Mouse (Mus musculus) limb, embryonic 12.5 days (tissue): Measurements from ENCODE around the gene Yif1a. TPM values are rescaled to one million over a fixed set of nuclear protein-coding genes. Genes with fewer than 3 reads are reported as not detected.
A peak's percentile ranks its signal among the peaks of the same experiment; 100 is the strongest.

Experiments
- ATAC-seq: fragments of 200-750 bp; cut with Nextera tagmentation; 2 replicates; pipeline ENCODE4 v1.8.0; 2017; ENCODE audit warnings: low read depth, moderate TSS enrichment; ENCODE audit not compliant: insufficient number of reproducible peaks, insufficient read depth, low FRiP score, low TSS enrichment
- H3K27ac ChIP-seq: fragments of 300-500 bp; sonication (generic); 2 replicates; pipeline ENCODE4 v1.5.1; 2016; ENCODE audit warnings: mild to moderate bottlenecking, moderate library complexity
- H3K27me3 ChIP-seq: fragments of 300-500 bp; sonication (generic); 2 replicates; pipeline ENCODE4 v1.6.1; 2016; ENCODE audit warnings: mild to moderate bottlenecking, moderate library complexity
- H3K36me3 ChIP-seq: fragments of 300-500 bp; sonication (generic); 2 replicates; pipeline ENCODE4 v1.6.1; 2016; ENCODE audit warnings: mild to moderate bottlenecking, moderate library complexity
- H3K4me1 ChIP-seq: fragments of 300-500 bp; sonication (generic); replicated peaks from 2 replicates; pipeline ENCODE4 v1.6.1; 2016
- H3K4me2 ChIP-seq: fragments of 300-500 bp; sonication (generic); 2 replicates; pipeline ENCODE4 v1.6.1; 2016; ENCODE audit warnings: mild to moderate bottlenecking, moderate library complexity
- H3K4me3 ChIP-seq: fragments of 300-500 bp; sonication (generic); replicated peaks from 2 replicates; pipeline ENCODE4 v1.5.1; 2016; ENCODE audit warnings: mild to moderate bottlenecking
- H3K9ac ChIP-seq: fragments of 300-500 bp; sonication (generic); replicated peaks from 2 replicates; pipeline ENCODE4 v1.6.1; 2016; ENCODE audit warnings: mild to moderate bottlenecking, moderate library complexity
- H3K9me3 ChIP-seq: fragments of 300-500 bp; sonication (generic); 2 replicates; pipeline ENCODE4 v1.6.1; 2016; ENCODE audit warnings: mild to moderate bottlenecking, moderate library complexity
- WGBS: fragments of 180-500 bp; shearing (Covaris S2); methylation state at CpG from one replicate; pipeline ENCODE4 v1.1.7; 2016; 5-methylcytosine and 5-hydroxymethylcytosine counted together
- polyA plus RNA-seq: library from polyadenylated mRNA; unstranded; fragments of >200 nt; fragmentation: Nextera tagmentation; extraction: Ambion mirVana; gene quantifications from 2 replicates; pipeline ENCODE4 v1.2.1, GENCODE M21; 2016

The Yif1a gene
- polyA plus RNA-seq, result 60.7 and 69.4 TPM in 2 replicates

- Histone ChIP-seq H3K9me3 (no peaks in the 10 kb centered on the region), H3K4me2 (peak within 1 kb of the TSS; percentile 85), H3K4me3 (peak within 1 kb of the TSS; percentile 82), H3K36me3 (peaks cover 35% of the 10 kb centered on the region), H3K9ac (peak within 1 kb of the TSS; percentile 74), H3K27me3 (peaks cover 38% of the 10 kb centered on the region), H3K4me1 (peaks cover 24% of the 10 kb centered on the region), H3K27ac (peak within 1 kb of the TSS; percentile 64; the same call in 1 of the 2 replicates)
- under 1% methylated on average over 58 of the region's 58 CpGs for WGBS
- peak; percentile 92 for ATAC-seq
Observed at GRCm38 (mm10) chr19:5087884-5088728, at the start of gene Yif1a. Yif1a (plus strand) TSS chr19:5088538.

DNA sequence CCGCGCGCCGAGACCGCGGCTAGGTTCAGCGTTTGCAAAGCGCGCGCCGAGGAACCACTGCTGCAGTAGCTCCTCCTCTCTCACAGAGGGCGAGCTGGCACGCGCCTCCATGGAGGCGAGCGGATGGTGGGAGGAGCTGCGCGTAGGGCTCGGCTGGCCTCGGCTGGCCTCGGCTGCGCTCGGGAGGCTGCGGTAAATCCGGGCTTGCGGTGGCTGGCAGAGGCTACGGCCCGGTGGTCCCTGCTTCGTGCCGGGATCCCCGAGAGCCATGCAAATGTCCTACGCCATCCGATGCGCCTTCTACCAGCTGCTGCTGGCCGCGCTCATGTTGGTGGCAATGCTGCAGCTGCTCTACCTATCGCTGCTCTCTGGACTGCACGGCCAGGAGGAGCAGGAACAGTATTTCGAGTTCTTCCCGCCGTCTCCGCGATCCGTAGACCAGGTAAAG, 49.6 kb upstream of the Yif1a start, which contains the start of the genes B4gat1 and AC124502.3:
Gene B4gat1 (plus strand): TSS at position 118 of the 448 bp plus-strand sequence.
Gene AC124502.3 (plus strand): TSS at position 183 of the 448 bp plus-strand sequence.
- no peaks in the 10 kb centered on the region for H3K27me3 ChIP-seq
- H3K4me3 ChIP-seq, result peak within 1 kb of the TSS; percentile 85
- peaks cover 35% of the 10 kb centered on the region for H3K4me1 ChIP-seq
- peak within 1 kb of the TSS; percentile 98 for H3K4me2 ChIP-seq
- H3K9ac ChIP-seq, result peak within 1 kb of the TSS; percentile 78
- H3K36me3 ChIP-seq, result peaks cover 17% of the 10 kb centered on the region; the same call in 1 of the 2 replicates
- peak within 1 kb of the TSS; percentile 87 for H3K27ac ChIP-seq
- peak; percentile 76 for ATAC-seq
- no peaks in the 10 kb centered on the region for H3K9me3 ChIP-seq
- under 1% methylated on average over 39 of the region's 44 CpGs for WGBS

- Histone ChIP-seq H3K27ac (peak overlapping the region; percentile 87; the same call in 1 of the 2 replicates), H3K4me2 (peak overlapping the region; percentile 98), H3K4me1 (peaks cover 35% of the 10 kb centered on the region), H3K9me3 (no peaks in the 10 kb centered on the region), H3K27me3 (no peaks in the 10 kb centered on the region), H3K9ac (peak overlapping the region; percentile 78), H3K4me3 (peak overlapping the region; percentile 85), H3K36me3 (peaks cover 23% of the 10 kb centered on the region; the same call in 1 of the 2 replicates)
- WGBS, result 12% methylated on average over 41 of the region's 41 CpGs
- ATAC-seq, result peak; percentile 24; the same call in 1 of the 2 replicates
Observed at GRCm38 (mm10) chr19:5039301-5040114, 48.8 kb upstream of the Yif1a start.

- no peak within 1 kb of the TSS for H3K27ac ChIP-seq
- H3K4me1 ChIP-seq, result peaks cover 35% of the 10 kb centered on the region
- H3K4me2 ChIP-seq, result peak within 1 kb of the TSS; percentile 98
- peak within 1 kb of the TSS; percentile 78 for H3K9ac ChIP-seq
- peak within 1 kb of the TSS; percentile 85 for H3K4me3 ChIP-seq
- peak; percentile 68 for ATAC-seq
- peaks cover 22% of the 10 kb centered on the region; the same call in 1 of the 2 replicates for H3K36me3 ChIP-seq
- no peaks in the 10 kb centered on the region for H3K27me3 ChIP-seq
- WGBS, result 9% methylated on average over 40 of the region's 40 CpGs
- no peaks in the 10 kb centered on the region for H3K9me3 ChIP-seq
Observed at GRCm38 (mm10) chr19:5040862-5041523, 47.3 kb upstream of the Yif1a start, which contains the start of gene Brms1. Brms1 (plus strand) TSS chr19:5041354.

DNA sequence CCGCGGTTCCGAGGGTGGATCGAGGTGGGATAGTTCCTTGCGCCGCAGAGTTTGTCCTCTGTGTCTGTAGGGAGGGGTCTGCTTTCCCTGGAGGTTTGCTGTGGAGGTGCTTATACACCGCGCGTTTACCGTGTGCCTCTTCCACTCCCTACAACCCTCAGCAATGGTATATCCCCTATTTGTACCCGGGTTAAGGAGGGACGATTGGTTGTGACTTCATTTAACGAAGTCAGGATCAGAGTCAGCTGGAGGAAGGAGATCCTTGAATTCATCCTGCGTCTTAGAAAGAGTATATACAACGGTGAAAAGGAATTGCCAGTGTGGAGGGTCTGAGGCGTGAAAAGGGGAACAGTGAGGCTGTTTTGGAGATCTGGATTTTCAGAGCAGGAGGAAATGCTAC, 46.8 kb upstream of the Yif1a start:
- peak overlapping the region; percentile 98 for H3K4me2 ChIP-seq
- H3K4me1 ChIP-seq, result peaks cover 35% of the 10 kb centered on the region
- peaks cover 28% of the 10 kb centered on the region for H3K36me3 ChIP-seq
- no peaks in the 10 kb centered on the region for H3K27me3 ChIP-seq
- H3K4me3 ChIP-seq, result peak overlapping the region; percentile 85
- H3K27ac ChIP-seq, result no peak overlapping the region
- peak overlapping the region; percentile 75 for H3K9ac ChIP-seq
- ATAC-seq, result no peak
- WGBS, result 3% methylated on average over 16 of the region's 16 CpGs
- H3K9me3 ChIP-seq, result no peaks in the 10 kb centered on the region

DNA sequence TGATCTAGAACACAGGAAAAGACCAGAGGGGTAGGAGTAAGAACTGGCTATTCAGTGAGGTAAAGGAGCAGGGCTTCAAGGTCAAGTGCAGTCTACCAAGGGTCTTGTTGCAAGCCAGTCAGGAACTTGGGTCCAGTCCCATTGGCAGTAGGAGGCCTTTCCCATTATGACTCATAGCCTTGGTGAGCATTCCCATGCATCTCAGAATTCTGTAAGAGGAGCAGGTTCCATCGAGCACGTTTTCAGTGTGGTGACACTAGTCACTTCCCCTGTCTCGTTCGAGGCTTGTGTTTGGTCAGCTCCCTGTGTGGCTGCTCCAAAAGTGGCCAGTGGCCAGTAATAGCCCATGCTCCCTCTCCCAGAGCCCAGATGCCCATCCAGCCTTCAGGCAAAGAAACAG, 42.8 kb upstream of the Yif1a start:
- H3K27me3 ChIP-seq, result peaks cover 12% of the 10 kb centered on the region
- no peak for ATAC-seq
- H3K36me3 ChIP-seq, result peaks cover 60% of the 10 kb centered on the region
- 75% methylated on average over 4 of the region's 4 CpGs for WGBS
- no peak overlapping the region for H3K27ac ChIP-seq
- H3K4me1 ChIP-seq, result peaks cover 23% of the 10 kb centered on the region
- no peak overlapping the region for H3K9ac ChIP-seq
- no peak overlapping the region for H3K4me3 ChIP-seq
- H3K9me3 ChIP-seq, result no peaks in the 10 kb centered on the region
- H3K4me2 ChIP-seq, result no peak overlapping the region

DNA sequence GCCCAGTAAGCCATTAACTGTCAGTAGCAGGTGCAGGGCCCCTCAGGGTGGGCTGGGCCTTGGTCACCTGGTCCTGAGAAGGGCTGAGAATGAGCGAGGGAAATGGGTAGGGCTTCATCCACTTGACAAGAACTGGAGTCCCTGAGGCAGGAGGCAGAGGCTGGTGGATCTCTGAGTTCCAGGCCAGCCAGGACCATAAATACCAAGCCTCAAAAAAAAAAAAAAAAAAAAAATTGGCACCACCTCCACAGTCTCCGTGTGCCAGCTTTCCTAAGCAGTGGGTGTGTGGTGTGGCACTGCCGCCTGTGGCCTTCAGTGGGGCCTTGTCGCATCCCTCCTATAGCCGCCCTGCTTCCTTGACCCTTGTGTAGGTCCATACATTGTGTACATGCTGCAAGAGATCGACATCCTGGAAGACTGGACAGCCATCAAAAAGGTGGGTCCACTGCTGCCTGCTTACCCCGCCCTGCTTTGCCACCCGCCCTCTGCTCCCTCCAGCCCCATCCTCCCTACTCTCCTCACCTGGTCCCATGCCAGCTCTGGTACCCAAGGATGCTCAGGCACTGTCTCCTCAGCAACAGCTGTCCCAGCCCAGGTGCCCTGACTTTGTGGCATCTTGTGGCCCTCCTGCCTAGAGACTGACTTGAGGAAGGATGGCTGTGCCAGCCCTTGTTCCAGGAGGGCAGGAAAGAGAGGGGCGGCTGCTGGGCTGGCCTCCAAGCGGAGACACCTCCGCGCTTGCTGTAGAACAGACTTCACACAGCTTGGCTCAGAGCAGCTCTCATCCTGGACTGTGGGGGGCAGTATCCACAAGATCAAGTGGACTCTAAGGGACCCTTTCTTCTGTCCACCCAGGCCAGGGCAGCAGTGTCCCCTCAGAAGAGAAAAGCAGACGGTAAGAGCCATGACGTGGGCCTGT, 39.9 kb upstream of the Yif1a start:
- 86% methylated on average over 14 of the region's 14 CpGs for WGBS
- Histone ChIP-seq H3K27ac (no peak overlapping the region), H3K4me3 (no peak overlapping the region), H3K27me3 (peaks cover 41% of the 10 kb centered on the region), H3K9ac (no peak overlapping the region), H3K4me2 (no peak overlapping the region), H3K9me3 (no peaks in the 10 kb centered on the region), H3K36me3 (peaks cover 51% of the 10 kb centered on the region), H3K4me1 (peaks cover 29% of the 10 kb centered on the region)
- no peak for ATAC-seq

DNA sequence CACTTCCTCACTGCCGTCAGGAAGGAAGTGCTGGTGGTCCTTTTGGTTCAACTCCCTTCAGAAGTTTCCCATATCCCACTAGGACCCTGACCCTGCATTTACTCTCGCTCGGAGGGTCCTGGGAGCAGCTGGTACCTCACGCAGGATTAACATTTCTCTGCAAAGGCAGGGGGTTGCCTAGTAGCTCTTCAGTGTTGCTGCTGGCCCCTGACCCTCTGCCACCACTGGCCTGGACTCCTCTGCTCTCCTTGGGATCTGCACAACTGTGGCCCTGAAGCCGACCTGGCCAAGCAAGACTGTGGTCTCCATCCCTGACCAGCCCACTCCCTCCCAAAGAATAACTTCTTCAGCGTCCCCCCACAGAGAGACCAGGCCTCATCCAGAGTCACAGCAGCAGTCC, 39.0 kb upstream of the Yif1a start:
- no peak overlapping the region for H3K4me2 ChIP-seq
- ATAC-seq, result no peak
- H3K36me3 ChIP-seq, result peaks cover 42% of the 10 kb centered on the region
- peaks cover 49% of the 10 kb centered on the region for H3K27me3 ChIP-seq
- H3K9ac ChIP-seq, result no peak overlapping the region
- H3K4me3 ChIP-seq, result no peak overlapping the region
- peaks cover 29% of the 10 kb centered on the region for H3K4me1 ChIP-seq
- no peaks in the 10 kb centered on the region for H3K9me3 ChIP-seq
- 84% methylated on average over 6 of the region's 6 CpGs for WGBS
- H3K27ac ChIP-seq, result no peak overlapping the region

DNA sequence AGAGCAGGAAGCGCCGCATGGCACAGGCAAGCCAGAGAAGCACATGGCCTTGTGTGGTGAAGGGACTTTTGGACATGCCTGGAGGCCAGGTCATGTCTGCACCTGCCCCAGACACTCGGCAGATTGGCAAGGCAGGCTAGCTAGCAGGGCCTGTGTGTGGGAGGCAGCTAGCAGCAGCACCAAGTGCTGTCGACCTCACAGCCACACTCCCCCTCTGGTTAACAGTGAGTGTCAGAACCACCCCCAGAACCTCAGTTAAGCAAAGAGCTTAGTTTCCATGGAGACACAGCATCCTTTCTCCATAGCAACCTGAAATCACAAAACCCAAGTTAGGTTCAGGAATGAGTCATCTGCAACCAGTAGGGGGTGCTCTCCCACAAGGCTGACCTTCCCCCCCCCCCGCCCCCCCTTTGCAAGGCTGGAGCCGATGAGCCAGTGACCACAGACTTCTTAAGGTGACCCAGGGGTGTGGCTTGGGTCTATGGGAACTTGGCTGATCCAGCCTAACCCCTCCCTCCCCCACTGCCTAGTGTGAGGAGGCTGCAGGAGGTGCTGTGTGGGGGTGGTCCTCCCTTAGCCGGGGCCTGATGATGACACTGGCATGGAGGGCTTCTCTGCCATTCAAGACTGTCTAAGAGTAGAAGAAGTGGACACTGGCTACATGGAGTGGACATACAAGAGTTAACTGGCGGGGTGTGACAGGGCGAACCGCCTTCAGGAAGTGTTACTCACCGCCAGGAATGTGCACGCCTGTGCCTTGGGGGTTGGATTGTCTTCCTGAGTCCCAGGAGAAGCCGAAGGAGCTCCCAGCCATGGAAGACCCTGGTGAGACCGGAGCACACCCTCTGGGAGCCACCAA, 38.1 kb upstream of the Yif1a start, which contains the start of gene Rin1:
Gene Rin1 (plus strand): TSS at position 435 of the 859 bp plus-strand sequence.
- whole genome bisulfite sequencing, result 16% methylated on average over 14 of the region's 14 CpGs
- peaks cover 29% of the 10 kb centered on the region for H3K4me1 ChIP-seq
- ATAC-seq, result no peak
- H3K27ac ChIP-seq, result no peak within 1 kb of the TSS
- peak within 1 kb of the TSS; percentile 17 for H3K4me3 ChIP-seq
- H3K9me3 ChIP-seq, result no peaks in the 10 kb centered on the region
- H3K27me3 ChIP-seq, result peaks cover 49% of the 10 kb centered on the region
- H3K9ac ChIP-seq, result peak within 1 kb of the TSS; percentile 23; the same call in 1 of the 2 replicates
- peaks cover 41% of the 10 kb centered on the region for H3K36me3 ChIP-seq
- H3K4me2 ChIP-seq, result peak within 1 kb of the TSS; percentile 36
